Mouse (Mus musculus) Muller cell, postnatal 12 days (primary cell): ENCODE data around the gene E4f1.

ENCODE experiments used
- DNase-seq: peaks from one replicate; pipeline ENCODE4 v3.0.0-alpha.2; 2015; ENCODE audit errors: inconsistent ontology term

The E4f1 gene

GRCm38 (mm10) chr17:24415011-24415410, 55.1 kb downstream of the E4f1 start:
- DNase-seq: no peak

DNA sequence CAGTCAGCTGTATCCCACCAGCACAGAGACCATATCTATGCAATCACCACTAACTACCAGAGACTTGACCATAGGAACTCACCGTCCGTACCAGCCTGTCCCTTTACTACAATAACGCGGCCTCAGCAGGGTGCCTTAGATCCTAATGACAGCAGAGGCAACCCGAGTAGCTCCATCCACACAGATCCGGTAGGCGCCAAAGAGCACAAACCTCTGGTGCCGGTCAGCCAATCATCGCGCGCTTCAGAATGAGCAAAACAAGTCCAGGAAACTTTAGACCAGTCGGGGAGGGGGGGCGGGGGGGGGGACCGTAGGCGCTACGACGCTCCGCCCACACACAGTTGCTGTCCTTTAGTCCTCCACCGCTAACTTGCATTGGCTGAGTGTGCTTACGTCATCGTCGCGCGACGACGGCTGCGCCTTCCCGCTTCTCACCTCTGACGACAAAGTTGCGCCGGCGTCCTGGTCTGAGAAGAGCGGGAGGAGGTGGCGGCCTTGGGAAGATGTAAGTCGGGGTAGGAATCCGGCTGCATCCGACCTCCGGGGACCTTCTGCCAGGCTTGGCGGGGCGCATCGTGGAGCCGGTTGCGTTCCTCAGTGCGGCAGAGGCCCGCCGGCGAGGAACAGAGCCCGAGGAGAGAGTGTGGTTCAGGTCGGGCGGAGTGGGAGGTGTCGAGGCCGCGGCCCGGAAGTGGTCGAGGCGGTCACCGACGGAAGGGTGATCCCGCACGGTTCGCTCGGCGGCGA, 55.7 kb downstream of the E4f1 start, which contains the start of gene Rnps1:
Gene Rnps1, plus strand, starts transcription at position 336 of the 747 bp plus-strand sequence.
- DNase-seq: peak; percentile 99

- no peak for DNase-seq
Measured at GRCm38 (mm10) chr17:24413557-24414211, 56.4 kb downstream of the E4f1 start.

DNA sequence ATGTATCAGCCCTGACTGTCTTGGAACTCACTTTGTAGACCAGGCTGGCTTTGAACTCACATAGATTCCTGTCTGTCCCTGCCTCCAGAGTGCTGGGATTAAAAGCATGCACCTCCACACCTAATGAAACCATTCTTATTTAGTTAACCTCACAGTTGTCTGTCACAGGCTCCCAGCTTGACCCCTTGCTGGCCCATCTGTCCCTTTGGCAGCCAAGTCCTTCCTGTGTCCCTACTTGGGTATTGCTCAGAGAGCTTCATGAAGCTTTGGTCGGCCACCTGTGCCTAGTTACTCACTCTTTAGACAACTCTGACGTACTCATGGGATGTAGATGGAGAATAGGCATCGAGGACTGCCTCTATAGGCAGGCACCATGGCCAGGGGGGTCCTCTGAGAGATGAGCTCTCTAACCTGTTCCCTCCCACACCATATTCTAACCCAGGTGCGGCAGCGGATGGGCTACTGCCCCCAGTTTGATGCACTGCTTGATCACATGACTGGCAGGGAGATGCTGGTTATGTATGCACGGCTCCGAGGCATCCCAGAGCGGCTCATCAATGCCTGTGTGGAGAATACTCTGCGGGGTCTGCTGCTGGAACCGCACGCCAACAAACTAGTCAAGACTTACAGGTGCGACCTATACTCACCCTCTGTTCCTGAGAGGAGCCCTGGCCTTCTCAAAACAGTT, 62.9 kb downstream of the E4f1 start:
- DNase-seq: no peak

GRCm38 (mm10) chr17:24402371-24402770, 67.7 kb downstream of the E4f1 start:
- DNase-seq: no peak

DNA sequence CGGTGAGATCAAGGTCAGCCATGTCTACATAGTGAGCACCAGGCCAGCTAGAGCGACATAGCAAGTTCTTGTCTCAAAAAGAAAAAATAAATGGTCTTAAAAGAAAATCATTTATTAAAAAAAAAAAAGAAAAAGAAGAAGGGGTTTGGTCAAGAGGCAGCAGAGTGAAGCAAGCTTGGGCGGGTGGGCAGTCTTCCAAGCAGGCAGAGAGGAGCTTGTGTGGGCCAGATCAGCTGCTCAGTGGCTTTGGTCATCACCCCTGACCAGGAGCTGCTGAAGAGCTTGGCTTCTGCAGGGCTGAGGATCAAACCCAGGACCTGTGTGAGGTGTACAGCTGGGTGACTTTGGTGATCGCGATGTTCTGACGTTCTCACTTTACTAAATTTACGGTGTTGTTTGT, 75.7 kb downstream of the E4f1 start:
- DNase-seq: no peak
